Mouse (Mus musculus) kidney, embryonic 16.5 days (tissue): ENCODE data around the gene Spata13. TPM values are rescaled to one million over a fixed set of nuclear protein-coding genes. Genes with fewer than 3 reads are reported as not detected.

Experiments used
- ATAC-seq: fragments of 200-750 bp; cut with Nextera tagmentation; 2 replicates; pipeline ENCODE4 v1.8.0; 2017; ENCODE audit warnings: moderate TSS enrichment; ENCODE audit not compliant: low FRiP score, low TSS enrichment
- H3K27ac ChIP-seq: fragments of 300-500 bp; sonication (generic); 2 replicates; pipeline ENCODE4 v1.5.1; 2014; ENCODE audit warnings: low read length
- H3K27me3 ChIP-seq: fragments of 300-500 bp; sonication (generic); 2 replicates; pipeline ENCODE4 v1.6.1; 2014; ENCODE audit warnings: low read length, control low read depth, mixed read lengths; ENCODE audit not compliant: insufficient read depth
- H3K36me3 ChIP-seq: fragments of 300-500 bp; sonication (generic); 2 replicates; pipeline ENCODE4 v1.6.1; 2014; ENCODE audit warnings: low read length, control low read depth, mixed read lengths; ENCODE audit not compliant: insufficient read depth
- H3K4me1 ChIP-seq: fragments of 300-500 bp; sonication (generic); 2 replicates; pipeline ENCODE4 v1.6.1; 2014; ENCODE audit warnings: low read length, control low read depth, mixed read lengths; ENCODE audit not compliant: insufficient read depth
- H3K4me2 ChIP-seq: fragments of 300-500 bp; sonication (generic); replicated peaks from 2 replicates; pipeline ENCODE4 v1.6.1; 2014; ENCODE audit warnings: low read depth, low read length
- H3K4me3 ChIP-seq: fragments of 300-500 bp; sonication (generic); 2 replicates; pipeline ENCODE4 v1.5.1; 2014; ENCODE audit warnings: mild to moderate bottlenecking, low read length
- H3K9ac ChIP-seq: fragments of 300-500 bp; sonication (generic); replicated peaks from 2 replicates; pipeline ENCODE4 v1.6.1; 2014; ENCODE audit warnings: low read length
- H3K9me3 ChIP-seq: fragments of 300-500 bp; sonication (generic); 2 replicates; pipeline ENCODE4 v1.6.1; 2016; ENCODE audit warnings: low read length, control low read depth
- WGBS: fragments of 180-500 bp; shearing (Covaris S2); extraction: QIAGEN DNeasy Blood & Tissue Kit; methylation state at CpG from one replicate; pipeline ENCODE4 v1.1.7; 2014; 5-methylcytosine and 5-hydroxymethylcytosine counted together
- polyA plus RNA-seq: library from polyadenylated mRNA; unstranded; fragments of >200 nt; fragmentation: Nextera tagmentation; extraction: Ambion mirVana; gene quantifications from 2 replicates; pipeline ENCODE4 v1.2.1, GENCODE M21; 2015

The Spata13 gene
- polyA plus RNA-seq, 1 experiment from 2014 or later: 68.1 TPM

DNA sequence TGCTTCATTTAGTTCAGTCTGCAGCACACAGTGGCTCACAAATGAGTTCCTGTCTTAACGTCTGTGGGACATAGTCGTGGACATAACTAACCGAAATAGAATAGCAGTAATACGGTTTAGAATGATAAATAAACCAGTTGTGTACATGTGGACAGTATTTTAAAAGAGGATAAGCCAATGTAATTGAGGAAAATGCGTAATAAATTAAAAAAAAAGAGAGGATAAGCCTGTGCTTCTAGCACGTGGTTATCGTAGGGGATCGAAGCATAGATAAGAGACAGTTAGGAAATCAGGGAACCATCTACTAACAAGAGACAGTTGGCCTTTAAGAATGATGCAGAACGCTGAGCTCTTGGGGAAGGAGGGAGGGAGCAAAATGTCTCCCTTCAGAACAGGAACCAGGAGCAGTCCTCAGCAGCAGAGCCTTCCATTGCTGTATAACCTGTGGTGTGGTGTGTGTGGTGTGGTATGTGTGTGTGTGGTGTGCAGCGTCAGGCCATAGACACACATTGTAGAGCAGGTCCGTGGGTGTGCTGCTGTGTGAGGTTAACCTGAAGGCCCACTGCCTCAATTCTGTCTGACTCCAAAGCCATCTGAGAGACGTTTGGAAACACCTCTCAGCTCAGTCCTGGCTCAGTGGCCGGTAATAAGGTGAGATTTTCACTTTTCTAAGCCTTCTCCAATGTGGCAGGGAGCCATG, 102.2 kb downstream of the Spata13 start:
- Histone ChIP-seq H3K27ac (peak overlapping the region; percentile 76), H3K4me2 (no peak overlapping the region), H3K9me3 (no peaks in the 10 kb centered on the region), H3K9ac (no peak overlapping the region), H3K4me1 (peaks cover 56% of the 10 kb centered on the region), H3K36me3 (no peaks in the 10 kb centered on the region), H3K27me3 (no peaks in the 10 kb centered on the region), H3K4me3 (no peak overlapping the region)
- WGBS: 55% methylated on average over 13 of the region's 13 CpGs
- no peak for ATAC-seq

DNA sequence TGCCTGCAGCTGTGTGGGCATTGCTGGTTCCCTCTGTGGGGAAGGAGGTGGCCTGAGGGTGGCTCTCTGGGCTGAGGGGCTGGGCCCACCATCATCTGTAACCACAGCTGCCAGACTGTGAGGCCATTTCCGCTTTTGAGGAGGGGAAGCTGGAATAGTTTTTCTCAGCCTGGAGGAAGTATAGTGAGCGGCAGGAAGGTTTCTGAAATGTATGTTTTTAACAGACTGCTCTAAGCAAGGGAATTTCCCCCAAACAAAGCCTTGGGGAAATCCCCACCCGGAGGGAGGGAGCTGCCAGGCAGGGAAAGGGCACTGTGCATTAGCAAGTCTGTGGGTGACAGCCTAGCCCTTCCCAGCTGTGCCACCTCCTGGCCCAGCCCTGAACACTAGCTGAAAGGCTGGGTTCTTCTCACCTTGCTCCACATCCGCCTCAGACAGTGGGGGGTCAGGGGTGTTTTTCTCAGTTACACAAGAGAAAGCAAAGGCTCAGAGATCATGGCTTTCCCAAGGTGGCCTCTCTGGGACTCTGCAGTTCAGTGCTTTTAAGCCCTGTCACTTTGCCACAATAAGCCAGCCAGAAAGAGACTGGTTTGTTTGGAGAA, 102.9 kb downstream of the Spata13 start:
- ATAC-seq: peak; percentile 73
- H3K4me1 ChIP-seq: peaks cover 61% of the 10 kb centered on the region
- H3K4me2 ChIP-seq: 0 out of 2 replicates have a peak overlapping the region, but pooled peaks have one; percentile 14
- H3K9ac ChIP-seq: peak overlapping the region; percentile 37; the same call in 1 of the 2 replicates
- H3K36me3 ChIP-seq: no peaks in the 10 kb centered on the region
- WGBS: 7% methylated on average over 4 of the region's 4 CpGs
- no peak overlapping the region for H3K4me3 ChIP-seq
- H3K27me3 ChIP-seq: no peaks in the 10 kb centered on the region
- peak overlapping the region; percentile 76 for H3K27ac ChIP-seq
- H3K9me3 ChIP-seq: no peaks in the 10 kb centered on the region

DNA sequence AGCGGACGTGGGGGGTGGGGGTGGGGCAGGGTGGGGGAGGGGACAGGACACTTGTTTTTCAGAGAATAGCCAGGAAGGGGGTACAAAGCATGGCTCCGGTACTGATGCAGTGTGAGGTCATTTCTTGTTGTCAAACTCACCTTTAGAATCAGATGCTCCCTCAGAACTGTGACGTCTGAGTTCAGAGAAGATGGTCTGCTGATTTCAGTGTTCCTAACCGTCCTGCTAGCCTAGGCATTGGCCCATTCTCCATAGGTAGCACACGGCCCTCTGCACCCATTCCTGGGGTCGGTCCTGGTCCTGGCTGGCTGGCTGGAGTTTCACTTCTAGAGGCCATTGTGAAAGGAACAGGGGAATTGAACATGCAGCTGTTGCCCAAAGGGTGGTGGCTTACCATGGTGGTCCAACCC, 103.4 kb downstream of the Spata13 start:
- WGBS: 26% methylated on average over 7 of the region's 7 CpGs
- H3K4me3 ChIP-seq: no peak overlapping the region
- H3K36me3 ChIP-seq: no peaks in the 10 kb centered on the region
- ATAC-seq: no peak
- peaks cover 61% of the 10 kb centered on the region for H3K4me1 ChIP-seq
- H3K9ac ChIP-seq: peak overlapping the region; percentile 37; the same call in 1 of the 2 replicates
- no peaks in the 10 kb centered on the region for H3K27me3 ChIP-seq
- H3K4me2 ChIP-seq: no peak overlapping the region
- H3K27ac ChIP-seq: peak overlapping the region; percentile 76
- H3K9me3 ChIP-seq: no peaks in the 10 kb centered on the region

DNA sequence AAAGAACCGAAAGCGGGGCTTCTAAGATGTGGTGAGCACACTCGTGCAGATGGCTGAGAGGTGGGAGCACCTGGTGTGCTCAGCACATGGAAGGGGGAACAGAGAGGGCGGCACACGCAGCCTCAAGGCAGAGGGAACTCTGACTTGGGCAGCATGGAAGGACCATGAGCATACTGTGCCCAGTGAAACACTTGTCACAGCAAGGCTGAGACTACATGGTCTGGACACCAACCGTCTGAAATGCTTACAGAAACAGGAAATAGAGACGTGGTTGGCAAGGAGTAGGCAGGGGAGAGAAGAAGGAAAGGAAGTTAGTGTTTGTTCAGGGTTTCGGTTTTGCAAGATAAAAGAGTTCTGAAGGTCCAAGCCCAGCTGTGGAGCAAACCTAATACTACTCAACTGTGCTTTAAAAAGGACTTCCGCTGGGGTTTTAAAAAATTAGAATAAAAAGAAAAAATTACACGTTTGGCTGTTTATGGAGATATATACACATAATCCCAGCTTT, 104.7 kb downstream of the Spata13 start:
- peak overlapping the region; percentile 54; the same call in 1 of the 2 replicates for H3K27ac ChIP-seq
- H3K9me3 ChIP-seq: no peaks in the 10 kb centered on the region
- no peaks in the 10 kb centered on the region for H3K36me3 ChIP-seq
- peaks cover 51% of the 10 kb centered on the region for H3K4me1 ChIP-seq
- H3K4me2 ChIP-seq: no peak overlapping the region
- H3K27me3 ChIP-seq: no peaks in the 10 kb centered on the region
- no peak overlapping the region for H3K4me3 ChIP-seq
- no peak for ATAC-seq
- H3K9ac ChIP-seq: no peak overlapping the region
- 58% methylated on average over 10 of the region's 10 CpGs for WGBS

DNA sequence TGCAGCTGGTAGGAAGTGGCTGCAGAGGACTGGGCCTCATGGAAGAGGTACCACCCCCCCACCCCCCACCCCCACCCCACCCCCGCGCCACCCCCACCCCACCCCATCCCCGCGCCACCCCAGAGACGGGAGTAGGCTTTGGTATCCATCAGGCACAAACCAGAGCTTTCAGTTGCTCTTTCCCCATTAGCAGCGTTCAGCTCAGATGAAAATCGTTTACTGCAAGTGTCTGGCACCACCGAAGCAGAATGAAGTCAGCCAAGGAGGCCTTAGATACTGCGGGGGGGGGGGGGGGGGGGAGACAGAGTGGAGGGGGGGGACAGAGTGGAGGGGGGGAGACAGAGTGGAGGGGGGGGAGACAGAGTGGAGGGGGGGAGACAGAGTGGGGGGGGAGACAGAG, 105.4 kb downstream of the Spata13 start:
- H3K9ac ChIP-seq: no peak overlapping the region
- H3K4me2 ChIP-seq: no peak overlapping the region
- no peak overlapping the region for H3K4me3 ChIP-seq
- WGBS: no CpG with 5 or more reads among the region's 9 CpGs
- no peaks in the 10 kb centered on the region for H3K36me3 ChIP-seq
- no peak for ATAC-seq
- H3K9me3 ChIP-seq: no peaks in the 10 kb centered on the region
- H3K27me3 ChIP-seq: no peaks in the 10 kb centered on the region
- H3K4me1 ChIP-seq: peaks cover 47% of the 10 kb centered on the region
- H3K27ac ChIP-seq: no peak overlapping the region

DNA sequence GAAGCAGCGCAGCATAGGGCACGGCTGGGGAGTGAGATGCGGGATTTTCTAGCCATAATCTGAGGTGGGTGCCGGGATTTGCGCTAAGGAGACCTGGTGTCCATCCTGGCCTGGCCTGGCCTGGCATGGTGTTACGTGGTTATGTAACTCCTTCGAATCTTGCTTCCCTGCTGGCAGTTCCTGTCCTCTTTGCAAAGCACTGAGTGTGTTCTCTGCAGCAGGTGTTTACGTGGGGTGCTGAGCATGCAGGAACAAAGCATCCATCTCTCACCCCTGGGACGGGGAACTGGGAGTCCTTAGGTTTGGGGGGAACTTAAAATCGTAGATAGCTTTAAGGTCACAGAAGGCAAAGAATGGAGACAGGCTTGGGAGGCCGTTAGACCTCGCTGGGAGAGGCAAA, 105.8 kb downstream of the Spata13 start:
- ATAC-seq: no peak
- Histone ChIP-seq H3K27ac (no peak overlapping the region), H3K27me3 (no peaks in the 10 kb centered on the region), H3K9ac (no peak overlapping the region), H3K4me1 (peaks cover 47% of the 10 kb centered on the region), H3K4me2 (no peak overlapping the region), H3K36me3 (no peaks in the 10 kb centered on the region), H3K9me3 (no peaks in the 10 kb centered on the region), H3K4me3 (no peak overlapping the region)
- WGBS: 78% methylated on average over 12 of the region's 12 CpGs

DNA sequence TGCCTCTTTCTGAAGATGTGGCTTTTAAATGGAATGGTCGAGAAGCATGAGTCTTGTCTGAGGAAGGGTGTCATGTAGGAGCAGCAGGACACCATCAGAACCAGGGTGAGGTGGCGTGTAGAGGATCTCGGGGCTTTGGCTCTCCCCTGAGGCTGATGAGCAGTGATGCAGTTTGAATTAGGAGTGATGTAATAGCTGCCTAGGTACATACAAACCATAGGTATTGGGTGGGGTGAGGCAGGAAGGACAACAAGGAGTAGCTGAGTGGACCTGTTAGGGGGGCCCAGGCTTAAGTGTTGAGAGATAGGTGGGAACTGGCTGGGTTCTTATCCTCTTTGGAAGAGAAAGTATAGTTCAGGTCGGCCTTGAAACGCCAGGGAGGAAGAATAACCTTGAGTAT, 106.7 kb downstream of the Spata13 start:
- no peaks in the 10 kb centered on the region for H3K9me3 ChIP-seq
- H3K36me3 ChIP-seq: peaks cover under 1% of the 10 kb centered on the region; the same call in 1 of the 2 replicates
- peaks cover 47% of the 10 kb centered on the region for H3K4me1 ChIP-seq
- 0 out of 2 replicates have a peak overlapping the region, but pooled peaks have one; percentile 80 for H3K27ac ChIP-seq
- no peak overlapping the region for H3K4me2 ChIP-seq
- no peaks in the 10 kb centered on the region for H3K27me3 ChIP-seq
- H3K9ac ChIP-seq: 0 out of 2 replicates have a peak overlapping the region, but pooled peaks have one; percentile 6
- ATAC-seq: no peak
- no peak overlapping the region for H3K4me3 ChIP-seq
- WGBS: 79% methylated on average over 5 of the region's 5 CpGs

DNA sequence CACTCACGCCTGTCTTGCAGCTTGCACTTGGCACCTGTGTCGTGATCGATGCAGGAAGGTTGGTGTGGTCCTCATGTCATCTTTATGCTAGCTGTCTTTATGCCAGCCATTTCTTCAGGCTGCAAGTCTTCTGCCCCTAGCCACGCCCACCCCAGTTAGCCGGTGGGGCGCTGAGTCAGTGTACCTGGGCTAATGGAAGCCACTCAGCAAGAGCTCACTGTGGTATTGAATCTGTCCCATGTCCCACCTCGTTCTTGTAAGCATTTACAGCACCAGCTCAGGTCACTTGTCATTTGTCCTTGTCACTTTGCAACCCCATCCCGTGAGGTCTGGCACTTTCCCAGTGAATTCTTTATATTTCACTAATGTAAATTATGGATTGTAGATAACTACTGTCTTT, 107.2 kb downstream of the Spata13 start:
- peak overlapping the region; percentile 80 for H3K27ac ChIP-seq
- peaks cover 45% of the 10 kb centered on the region for H3K4me1 ChIP-seq
- H3K4me3 ChIP-seq: no peak overlapping the region
- WGBS: 58% methylated on average over 8 of the region's 8 CpGs
- H3K4me2 ChIP-seq: no peak overlapping the region
- no peaks in the 10 kb centered on the region for H3K9me3 ChIP-seq
- H3K9ac ChIP-seq: no peak overlapping the region
- no peak for ATAC-seq
- H3K36me3 ChIP-seq: peaks cover 6% of the 10 kb centered on the region; the same call in 1 of the 2 replicates
- H3K27me3 ChIP-seq: no peaks in the 10 kb centered on the region

DNA sequence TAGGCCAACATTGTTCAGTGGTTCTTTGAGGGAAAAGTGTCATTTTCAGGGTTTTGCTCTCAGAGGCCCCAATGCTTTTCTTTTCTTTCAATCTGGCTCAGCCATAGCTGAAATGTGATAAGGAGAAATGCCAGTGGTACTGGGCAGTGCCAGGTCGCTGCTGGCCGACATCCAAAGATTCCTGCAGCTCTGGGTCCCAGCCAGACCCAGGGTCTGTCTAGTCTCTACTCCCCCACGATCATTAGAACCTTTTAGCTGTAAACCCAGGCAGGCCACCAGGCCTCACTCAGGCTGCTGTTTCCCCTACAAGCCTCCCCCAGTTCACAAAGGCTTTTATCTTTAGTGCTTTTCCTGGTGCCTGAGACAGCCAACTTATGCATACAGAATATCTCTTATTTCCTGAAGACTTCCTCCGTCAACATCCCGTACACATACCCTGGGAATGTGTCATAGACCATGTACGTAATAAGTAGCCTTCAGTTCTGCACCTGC, 107.7 kb downstream of the Spata13 start:
- Histone ChIP-seq H3K9ac (no peak overlapping the region), H3K27ac (peak overlapping the region; percentile 80), H3K27me3 (no peaks in the 10 kb centered on the region), H3K4me2 (no peak overlapping the region), H3K36me3 (peaks cover 11% of the 10 kb centered on the region), H3K4me1 (peaks cover 40% of the 10 kb centered on the region), H3K9me3 (no peaks in the 10 kb centered on the region), H3K4me3 (no peak overlapping the region)
- 34% methylated on average over 6 of the region's 6 CpGs for WGBS
- peak; percentile 42; the same call in 1 of the 2 replicates for ATAC-seq

DNA sequence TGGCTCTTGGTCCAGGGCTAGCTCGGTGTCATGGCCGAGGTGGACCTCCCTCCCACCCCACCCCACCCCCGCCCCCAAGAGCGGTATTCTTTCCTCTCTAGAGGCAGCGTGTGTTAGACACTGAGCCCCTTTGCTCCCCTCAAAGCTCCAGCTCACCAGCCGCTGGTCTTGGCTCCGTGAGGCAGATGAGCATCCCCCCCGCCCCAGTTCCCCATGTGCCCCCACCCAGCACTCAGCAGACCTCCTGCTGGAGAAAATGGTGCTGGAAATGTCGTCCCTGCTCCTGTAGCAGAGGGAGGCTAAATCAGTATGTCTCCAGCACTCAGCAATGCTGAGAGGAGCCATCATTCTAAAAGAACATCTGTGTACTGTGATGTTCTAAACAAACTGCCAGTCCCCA, 109.9 kb downstream of the Spata13 start:
- peaks cover 21% of the 10 kb centered on the region for H3K4me1 ChIP-seq
- no peak overlapping the region for H3K4me3 ChIP-seq
- WGBS: 74% methylated on average over 9 of the region's 9 CpGs
- H3K4me2 ChIP-seq: no peak overlapping the region
- H3K9ac ChIP-seq: no peak overlapping the region
- H3K27ac ChIP-seq: no peak overlapping the region
- H3K27me3 ChIP-seq: no peaks in the 10 kb centered on the region
- no peaks in the 10 kb centered on the region for H3K9me3 ChIP-seq
- H3K36me3 ChIP-seq: peaks cover 25% of the 10 kb centered on the region
- ATAC-seq: no peak
